Comparison of ENCODE assay signal across 8 mouse cellular contexts in genomic region chr4:31823574-31824348, GRCm38 (mm10).
A peak's percentile ranks its signal among the peaks of the same experiment; 100 is the strongest.
DNase-seq lines count a peak whose midpoint lies in the region; ATAC-seq and TF ChIP-seq lines count a peak whose summit lies in the region.

No protein-coding gene starts in this region.

- WGBS in limb, embryonic 10.5 days: 25% methylated on average over 19 of the region's 19 CpGs

- peak overlapping the region; percentile 64 for H3K4me3 ChIP-seq in gastrocnemius, adult 2 months
- H3K4me3 ChIP-seq in limb, embryonic 10.5 days: peak overlapping the region; percentile 45

- H3K27ac ChIP-seq in gastrocnemius, adult 2 months: no peak overlapping the region
- peak overlapping the region; percentile 86 for H3K27ac ChIP-seq in limb, embryonic 10.5 days

- H3K36me3 ChIP-seq in limb, embryonic 10.5 days: no peaks in the 10 kb centered on the region

- peaks cover 45% of the 10 kb centered on the region for H3K4me1 ChIP-seq in limb, embryonic 10.5 days

- ATAC-seq in erythroid progenitor cell, adult 5-6 weeks (replicated peaks; ENCODE audit: low FRiP score, poor library complexity, severe bottlenecking): no peak

- DNase-seq in gastrocnemius, adult 2 months: peak; percentile 23
- DNase-seq in gastrocnemius, postnatal 25 days: no peak
- DNase-seq in T-cell, adult 2 months (ENCODE audit: low spot score): peak; percentile 31
- DNase-seq in heart, postnatal 14 days: peak; percentile 11 to 28
- DNase-seq in limb, embryonic 10.5 days (ENCODE audit: low spot score): peak; percentile 82
- peak; percentile 6 to 23 for DNase-seq in natural killer cell, adult 2 months (ENCODE audit: low spot score in 2 of 2)
- no peak for DNase-seq in left cerebral cortex, postnatal 36 days (ENCODE audit: low spot score in 2 of 2)

- no peaks in the 10 kb centered on the region for H3K9me3 ChIP-seq in limb, embryonic 10.5 days (replicated peaks)

- intact Hi-C loops in gastrocnemius, adult 2 months (cut with DNase I): no loop called here
- intact Hi-C loops in heart, postnatal 14 days (cut with DNase I): loop anchor here (10.0 kb wide), 1 partner anchor 179 kb away; no protein-coding TSS in a partner anchor
- intact Hi-C loops in left cerebral cortex, postnatal 36 days (cut with DNase I): no loop called here

- H3K27me3 ChIP-seq in limb, embryonic 10.5 days (ENCODE audit: low read depth, poor library complexity, severe bottlenecking): no peaks in the 10 kb centered on the region

- TF ChIP-seq CTCF in gastrocnemius, adult 2 months (IDR thresholded peaks at IDR 0.05): no peak

Comparison
In these comparisons a context has a peak if more than half of its experiments do, and no peak if none do; other contexts are left out.
1. DNase-seq: peak in gastrocnemius, adult 2 months (single experiment), T-cell, adult 2 months (single experiment), heart, postnatal 14 days (2 of 2), limb, embryonic 10.5 days (single experiment) and natural killer cell, adult 2 months (2 of 2); none in gastrocnemius, postnatal 25 days (single experiment) and left cerebral cortex, postnatal 36 days (0 of 2).